Mouse (Mus musculus) CD4-positive, CD25-positive, alpha-beta regulatory T cell, adult 2 months (primary cell): ENCODE results near the gene Ccdc157.
"Not testable (repeated sequence)": the region's sequence is repeated elsewhere in the genome, so short reads cannot be mapped to it uniquely, and the experiment has no call there.

Source experiments
- DNase-seq: peaks from one replicate; pipeline ENCODE4 v3.0.0-alpha.2; 2012; ENCODE audit warnings: low read depth, low spot score

Gene Ccdc157

DNA sequence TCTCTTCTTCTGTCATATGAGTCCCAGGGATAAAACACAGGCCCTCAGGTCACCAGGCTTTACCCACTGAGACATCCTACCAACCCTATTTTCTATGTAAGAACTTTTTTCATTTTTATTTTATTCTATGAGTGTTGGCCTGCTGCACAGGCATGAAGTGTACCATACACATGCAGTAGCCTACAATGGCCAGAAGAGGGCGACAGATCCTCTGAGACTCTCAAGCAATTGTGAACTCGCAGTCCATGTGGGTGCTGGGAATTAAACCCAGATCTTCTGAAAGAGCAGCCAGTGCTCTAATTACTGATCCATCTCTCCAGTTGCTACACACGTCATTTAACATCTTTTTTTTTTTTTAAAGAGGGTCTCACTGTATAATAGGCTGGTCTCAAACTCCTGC lies 26.6 kb downstream of the Ccdc157 start:
- DNase-seq: peak; percentile 75

DNA sequence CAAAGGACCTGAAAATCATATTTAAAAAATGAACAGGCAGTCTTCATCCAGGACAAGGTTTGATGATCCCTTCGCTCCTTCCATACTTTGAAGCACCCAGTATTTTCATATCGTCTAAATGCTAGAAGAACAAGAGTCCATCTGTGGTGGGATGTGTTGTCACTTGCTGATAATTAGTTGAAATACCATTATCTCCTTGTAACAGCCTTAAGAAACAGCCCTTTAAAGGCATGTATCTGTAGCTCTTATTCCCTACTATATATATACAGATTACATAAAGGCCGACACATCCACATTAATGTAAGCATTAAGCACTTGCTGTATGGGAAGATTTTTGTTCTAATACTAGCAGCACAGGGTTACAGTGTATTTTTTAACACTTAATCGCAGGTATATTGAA lies 31.6 kb downstream of the Ccdc157 start:
- DNase-seq: not testable (repeated sequence)

DNA sequence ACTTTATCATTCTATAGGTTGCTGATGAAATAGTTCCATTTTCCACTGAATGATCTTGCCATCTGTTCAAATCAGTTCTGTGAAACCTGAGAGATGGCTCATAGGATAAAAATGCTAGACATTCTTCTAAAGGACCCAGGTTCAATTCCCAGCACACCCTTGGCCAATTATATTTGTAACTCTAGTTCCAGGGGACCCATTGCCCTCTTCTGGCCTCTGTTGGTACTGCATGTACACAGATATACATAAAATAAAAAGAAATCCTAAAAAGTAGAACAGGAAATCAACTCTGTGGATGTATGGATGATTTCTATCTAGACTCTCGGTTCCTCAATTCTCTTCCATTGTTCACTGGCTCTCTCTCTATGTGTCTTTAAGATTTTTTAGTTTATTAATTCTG lies 33.0 kb downstream of the Ccdc157 start:
- DNase-seq: peak; percentile 36

DNA sequence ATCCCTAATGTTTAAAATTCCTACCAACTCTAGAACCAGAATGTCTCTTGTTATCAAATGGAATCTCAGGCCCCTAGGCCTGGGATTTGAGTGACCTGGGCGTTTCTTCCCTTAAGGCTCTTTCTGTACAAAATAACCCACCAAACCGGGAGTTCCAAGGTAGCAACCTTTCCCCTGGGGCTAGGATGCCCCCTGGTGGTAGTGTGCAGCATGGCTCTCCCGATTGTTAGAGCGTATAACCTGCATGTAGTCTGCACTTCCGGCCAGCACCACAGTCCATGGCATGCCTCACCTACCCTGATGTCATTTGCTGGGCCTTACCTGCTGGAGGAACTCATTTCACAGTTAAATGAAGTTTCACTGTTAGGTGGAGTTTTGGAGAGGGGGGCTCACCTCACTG lies 36.2 kb downstream of the Ccdc157 start:
- DNase-seq: peak; percentile 67

DNA sequence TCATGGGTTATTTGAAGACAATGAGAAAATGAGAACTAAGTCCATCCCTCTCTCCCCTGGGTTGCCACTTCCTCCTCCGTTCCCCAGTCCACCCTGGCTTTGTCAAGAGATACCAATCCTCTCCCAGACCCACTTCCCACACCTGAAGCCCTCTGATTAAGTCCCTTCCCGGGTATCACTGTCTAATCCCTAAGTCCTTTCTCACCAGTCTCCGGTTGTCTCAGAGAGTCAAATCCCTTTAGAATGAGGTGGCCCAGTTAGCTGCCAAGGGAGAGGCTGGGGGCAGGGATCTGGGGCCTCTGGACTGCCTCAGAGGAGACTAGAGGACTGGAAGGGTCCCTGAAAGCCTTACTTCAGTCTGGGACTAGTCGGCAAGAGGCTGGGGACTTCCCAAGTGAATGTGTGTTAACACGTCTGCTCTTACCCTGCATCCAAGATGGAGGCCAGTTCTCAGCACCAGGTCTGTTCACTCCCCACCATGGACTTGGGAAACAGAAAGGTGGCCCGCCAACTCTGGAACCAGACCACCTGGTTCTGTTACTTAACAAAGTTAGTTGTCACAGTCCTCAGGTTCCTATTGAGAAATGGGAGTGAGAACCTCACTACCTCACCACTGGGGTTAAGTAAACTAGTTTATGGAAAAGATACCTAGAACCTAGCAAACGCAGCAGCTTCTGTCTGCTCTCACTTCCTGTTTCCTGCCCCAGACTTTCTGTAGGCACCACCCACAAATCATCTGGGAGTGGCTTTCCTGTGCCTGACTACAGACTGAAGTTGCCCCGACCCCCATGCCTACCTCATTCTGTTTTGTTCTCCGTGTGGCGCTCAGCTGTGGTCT lies 37.1 kb downstream of the Ccdc157 start, which contains the start of gene Sec14l2:
Gene Sec14l2 (minus strand): TSS at position 674 of the 838 bp plus-strand sequence.
- peak; percentile 78 for DNase-seq

DNA sequence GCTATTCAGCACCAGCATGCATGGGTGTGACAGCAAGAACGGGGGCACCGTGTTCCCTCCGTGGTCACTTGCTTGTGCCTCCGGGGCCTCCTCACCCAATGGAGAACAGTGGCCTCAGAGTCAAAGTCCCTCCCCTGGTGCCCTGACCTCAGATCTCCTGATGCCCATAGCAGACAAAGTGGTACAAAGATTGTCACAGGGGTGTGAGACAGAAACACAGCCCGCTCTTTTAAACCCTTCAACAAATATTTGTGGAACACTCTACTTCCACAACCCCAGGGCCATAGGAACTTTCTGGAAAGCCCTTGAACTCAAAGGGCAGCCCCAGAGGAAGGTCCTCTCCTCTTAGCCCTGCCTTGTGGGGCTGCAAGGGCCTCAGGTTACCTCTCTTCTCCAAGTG lies 37.9 kb downstream of the Ccdc157 start:
- DNase-seq: no peak

DNA sequence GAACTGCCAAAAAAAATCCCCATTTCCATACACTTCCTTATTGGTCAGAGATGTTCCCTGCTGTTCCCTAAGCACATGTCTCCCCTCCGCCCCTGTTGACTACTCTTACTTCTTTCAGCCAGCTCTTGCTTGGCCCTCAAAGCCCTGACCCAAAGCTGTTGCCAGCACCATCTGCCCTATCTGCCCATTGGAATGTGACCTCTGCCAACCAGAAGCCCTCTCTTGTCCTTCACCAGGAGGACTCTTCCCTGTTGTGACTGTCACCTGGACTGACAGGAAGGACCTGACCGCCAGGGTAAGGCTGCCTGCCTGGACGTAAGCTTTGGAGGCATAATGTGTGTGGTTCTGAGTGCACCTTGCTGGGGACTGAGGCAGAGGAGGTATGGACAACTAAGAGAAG lies 38.4 kb downstream of the Ccdc157 start:
- no peak for DNase-seq

DNA sequence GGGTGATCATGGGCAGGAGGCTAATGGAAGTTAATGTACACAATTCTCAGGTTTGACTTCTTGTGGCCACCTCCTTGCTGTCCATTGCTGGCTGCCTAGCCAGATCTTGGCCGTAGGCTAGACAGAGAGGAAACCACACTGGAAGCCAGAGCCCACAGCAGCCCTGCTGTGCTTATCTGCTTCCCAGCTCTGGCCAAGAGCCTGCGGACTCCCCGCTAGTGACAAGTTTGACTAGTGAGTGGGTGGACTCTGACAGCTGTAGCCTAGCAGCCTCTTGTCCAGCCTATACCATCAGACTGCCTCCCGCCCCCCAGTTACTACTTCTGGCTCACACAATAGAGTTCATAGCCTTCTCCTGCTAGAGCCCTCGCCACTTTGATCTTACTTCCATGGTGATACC lies 40.5 kb downstream of the Ccdc157 start:
- DNase-seq: no peak

DNA sequence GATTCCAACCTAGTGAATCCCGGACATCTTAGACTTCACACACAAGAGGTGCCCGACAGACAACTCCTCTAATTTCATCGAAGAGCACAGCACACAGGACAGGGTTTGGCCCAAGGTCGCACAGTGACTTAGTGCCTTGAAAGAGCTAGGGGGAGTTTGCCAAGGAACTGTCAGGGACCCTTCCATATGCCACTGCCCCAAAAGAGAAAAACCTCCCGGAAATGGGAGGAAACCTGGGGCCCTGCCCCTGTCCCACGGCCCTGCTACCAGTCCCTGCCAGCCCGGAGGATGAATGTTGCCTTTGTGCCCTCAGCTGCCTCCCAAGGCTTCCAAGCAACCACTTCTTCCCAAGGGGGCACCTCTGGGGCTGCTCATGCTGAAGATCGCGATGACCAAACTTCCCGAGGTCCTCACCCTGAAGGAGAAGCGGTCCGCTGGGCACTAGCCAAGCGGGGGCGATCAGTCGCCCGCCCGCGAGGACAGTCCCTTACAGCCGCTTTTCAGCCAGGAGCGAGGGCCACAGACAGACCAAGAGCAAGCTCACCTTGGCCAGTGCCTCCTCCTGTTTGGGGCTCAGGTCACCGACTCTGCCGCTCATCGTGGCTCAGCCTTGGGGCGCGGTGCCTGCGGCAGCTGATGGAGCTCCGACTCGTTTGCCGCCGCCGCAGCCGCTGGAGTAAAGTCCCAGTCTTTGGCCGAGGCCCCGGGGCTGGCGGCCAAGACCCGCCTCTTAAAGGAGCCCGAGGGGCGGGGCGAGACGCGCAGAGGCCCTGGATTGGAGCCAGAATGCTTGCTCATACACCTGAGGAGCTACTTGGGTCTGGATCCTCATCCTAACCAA lies 41.8 kb downstream of the Ccdc157 start:
- DNase-seq: peak; percentile 62

DNA sequence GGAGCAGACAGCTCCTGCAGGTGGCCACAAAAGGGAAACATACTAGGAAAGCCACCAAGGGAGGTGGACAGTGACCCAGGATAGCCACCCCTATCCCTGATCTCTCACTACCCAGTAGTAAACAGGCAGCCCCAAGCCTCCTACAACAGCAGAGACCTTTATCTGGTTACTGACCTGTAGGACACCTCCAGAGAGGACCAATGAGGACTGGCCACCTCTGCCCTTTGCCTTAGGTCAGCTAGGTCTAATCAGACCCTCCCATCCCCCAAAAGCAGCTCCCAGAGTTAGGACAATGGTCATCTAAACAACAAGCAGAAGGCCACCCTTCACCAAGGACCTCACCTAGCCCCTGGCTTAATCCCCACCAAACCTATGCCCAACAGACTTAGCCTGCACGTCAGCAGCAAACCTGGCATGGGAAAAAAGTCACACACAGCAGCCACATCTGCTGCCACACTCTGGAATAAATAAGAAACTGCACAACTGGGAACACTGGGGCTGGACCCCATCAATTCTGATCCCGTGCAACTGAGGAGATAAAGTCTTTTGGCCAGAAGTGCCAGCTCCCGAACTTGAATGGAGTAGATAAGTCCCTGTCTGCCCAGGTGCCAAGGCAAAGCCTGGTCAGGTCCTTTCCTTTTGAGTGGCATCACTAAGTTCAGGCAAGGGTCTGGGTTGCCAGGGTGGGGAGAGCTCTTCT lies 42.6 kb downstream of the Ccdc157 start:
- DNase-seq: no peak

DNA sequence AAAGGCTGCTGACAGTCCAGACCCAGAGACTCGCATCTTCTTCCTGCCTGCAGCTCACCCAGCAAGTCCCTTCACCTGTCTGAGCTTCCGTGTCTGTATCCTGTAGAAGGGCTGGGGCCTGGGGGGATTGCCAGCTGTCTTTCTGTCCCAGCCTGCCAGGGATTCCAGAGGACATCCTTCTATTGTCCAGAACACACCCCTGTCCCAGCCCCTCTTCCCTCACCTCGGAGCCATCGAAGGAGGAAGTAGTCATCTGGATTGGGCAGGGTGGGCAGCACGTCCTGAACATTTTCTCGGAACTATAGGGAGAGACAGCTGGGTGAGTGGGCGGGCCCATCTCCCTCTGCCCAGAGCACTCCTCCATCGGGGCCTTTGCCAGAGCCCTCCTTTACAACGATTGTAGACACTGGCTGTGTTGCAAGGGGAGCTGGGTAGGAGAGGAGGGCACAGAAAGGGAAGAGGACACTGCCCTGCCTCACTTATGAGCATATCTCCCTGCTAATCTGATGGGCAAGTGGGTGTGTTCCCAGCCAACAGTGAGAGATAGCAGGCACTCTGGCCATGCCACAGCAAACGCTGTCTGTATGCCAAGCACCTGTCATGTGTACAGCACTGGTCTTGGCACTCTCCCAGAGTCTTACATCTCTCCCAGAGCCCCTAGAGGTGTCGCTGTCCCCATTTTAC lies 43.5 kb downstream of the Ccdc157 start:
- no peak for DNase-seq

DNA sequence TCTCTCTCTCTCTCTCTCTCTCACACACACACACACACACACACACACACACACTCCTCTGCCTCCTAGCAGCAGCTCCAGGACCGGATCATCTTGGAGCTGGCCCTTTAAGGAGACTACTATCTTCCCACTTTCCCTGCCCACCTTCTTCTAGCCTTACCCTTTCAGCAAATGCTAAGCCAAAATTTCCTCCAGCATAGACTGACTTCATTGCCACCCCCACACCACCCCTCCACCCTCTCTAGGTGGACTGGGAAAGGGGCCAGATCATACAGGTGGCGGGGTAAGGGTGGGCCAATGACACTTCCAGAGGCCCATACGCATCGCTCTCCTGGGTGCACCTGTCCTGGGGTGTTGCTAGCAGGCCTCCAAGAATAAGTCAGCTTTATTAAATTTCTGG lies 44.7 kb downstream of the Ccdc157 start:
- DNase-seq: no peak

DNA sequence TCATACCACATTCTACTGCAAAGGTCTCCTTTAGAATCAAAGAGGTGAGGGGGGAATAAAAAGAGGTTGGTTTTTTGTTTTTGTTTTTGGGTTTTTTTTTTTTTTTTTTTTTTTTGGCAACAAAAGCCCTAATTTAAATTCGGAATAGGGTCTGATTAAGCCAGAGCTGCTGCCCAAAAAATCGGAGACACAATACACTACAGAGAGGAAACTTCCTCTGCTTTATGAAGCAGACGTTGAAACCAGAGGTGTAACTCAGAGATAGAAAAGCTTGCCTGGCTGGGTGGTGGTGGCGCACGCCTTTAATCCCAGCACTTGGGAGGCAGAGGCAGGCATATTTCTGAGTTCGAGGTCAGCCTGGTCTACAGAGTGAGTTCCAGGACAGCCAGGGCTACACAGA lies 45.6 kb downstream of the Ccdc157 start:
- not testable (repeated sequence) for DNase-seq

DNA sequence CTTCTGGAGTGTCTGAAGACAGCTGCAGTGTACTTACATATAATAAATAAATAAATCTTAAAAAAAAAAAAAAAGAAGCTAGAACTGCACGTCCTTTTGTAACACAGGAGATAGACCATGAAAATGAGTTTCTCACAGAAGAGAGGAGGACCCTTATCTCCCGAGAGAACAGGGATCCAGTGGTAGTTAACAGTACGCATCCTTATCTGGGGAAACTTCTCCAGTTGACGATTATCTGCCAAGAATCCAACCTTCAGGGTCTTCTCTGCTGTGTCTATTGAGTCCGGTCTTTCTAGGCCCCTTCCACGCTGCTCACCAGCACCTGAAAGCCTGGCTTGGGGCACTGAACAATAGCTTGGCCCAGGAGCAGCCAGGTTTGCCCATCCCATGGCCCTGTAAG lies 46.1 kb downstream of the Ccdc157 start:
- no peak for DNase-seq

DNA sequence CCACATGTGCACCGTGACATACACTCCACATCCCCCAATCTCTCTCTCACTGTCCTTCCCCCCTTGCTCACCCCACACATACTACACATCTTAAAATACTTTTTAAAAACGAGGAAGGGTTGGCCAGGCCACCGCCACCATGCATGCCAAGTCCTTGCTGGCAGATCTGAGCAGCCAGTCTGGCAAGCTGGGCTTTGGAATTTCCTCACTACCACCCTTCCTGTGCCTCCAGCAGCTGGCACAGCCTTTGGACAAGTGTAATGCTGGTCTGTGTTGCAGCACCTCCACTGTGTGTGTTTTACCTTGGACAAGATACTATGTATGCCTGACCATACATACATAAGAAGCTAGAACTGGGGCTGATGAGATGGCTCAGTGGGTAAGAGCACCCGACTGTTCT lies 46.6 kb downstream of the Ccdc157 start:
- no peak for DNase-seq

DNA sequence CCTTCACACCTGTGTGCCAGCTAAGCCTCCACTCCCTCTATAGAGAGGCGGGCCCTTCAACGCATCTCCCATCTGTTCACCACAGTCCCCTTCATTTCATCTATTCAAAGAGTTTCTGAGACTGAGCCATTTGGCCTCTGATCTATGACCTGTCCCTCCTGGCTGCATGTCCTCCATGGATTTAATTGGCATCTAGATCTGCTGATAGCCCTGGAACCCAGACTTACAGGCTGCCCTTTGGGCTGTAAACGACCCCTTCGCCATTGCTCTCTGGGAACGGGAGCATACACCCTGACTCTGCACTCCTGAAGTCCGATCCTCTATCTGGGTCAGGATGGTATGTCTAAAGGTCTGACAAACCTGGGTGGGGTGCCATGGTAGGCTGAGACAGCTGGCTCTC lies 47.2 kb downstream of the Ccdc157 start:
- DNase-seq: no peak

DNA sequence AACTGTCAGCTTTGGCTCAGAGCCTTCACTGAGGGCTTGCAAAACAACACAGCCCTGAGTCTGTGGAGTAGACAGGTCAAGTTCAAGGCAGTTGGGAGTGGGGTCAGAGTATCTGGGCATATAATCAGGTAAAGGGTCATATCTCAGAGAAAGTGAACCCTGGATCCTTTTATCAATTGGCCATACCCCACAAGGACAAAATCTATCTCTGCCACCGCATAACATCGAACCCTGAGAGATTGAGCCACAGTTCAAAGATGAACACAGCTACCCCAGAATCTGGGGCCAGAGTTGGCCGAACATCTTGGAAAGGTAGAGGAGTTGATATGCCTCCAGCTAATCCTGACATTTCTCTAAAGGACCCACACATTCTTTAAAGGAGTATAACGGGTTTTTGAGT lies 48.1 kb downstream of the Ccdc157 start:
- no peak for DNase-seq

DNA sequence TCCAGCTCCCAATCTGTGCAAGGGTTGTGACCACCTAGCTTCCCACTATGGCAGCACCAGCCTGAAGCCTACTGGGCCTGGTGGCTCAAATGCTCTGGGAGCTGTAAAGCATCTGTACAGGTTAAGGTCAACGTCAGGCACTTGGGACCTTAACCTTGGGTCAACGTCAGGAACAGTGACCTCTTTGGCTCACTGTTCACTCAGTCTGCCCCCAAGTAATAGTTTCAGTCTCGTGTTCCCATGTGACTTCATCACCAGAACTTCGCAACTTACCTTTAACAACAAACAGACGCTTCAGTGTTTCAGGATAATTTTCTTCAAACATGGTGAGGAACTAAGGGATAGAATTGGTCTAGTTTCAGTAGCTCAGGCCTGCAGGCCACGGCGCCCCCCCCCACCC lies 51.4 kb downstream of the Ccdc157 start:
- DNase-seq: no peak

DNA sequence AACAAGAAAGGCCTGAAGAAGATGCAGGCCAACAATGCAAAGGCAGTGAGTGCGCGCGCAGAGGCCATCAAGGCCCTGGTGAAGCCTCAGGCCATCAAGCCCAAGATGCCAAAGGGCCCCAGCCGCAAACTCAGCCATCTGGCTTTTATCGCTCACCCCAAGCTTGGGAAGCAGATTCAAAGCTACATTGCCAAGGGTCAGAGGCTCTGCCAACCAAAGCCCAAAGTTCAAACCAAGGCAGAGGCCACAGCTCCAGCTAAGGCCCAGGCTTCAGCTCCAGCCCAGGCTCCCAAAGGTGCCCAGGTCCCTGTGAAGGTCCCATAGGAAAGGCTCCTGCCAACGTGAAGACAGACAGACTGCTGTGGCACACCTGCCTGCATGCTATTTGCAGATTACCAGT lies 52.2 kb downstream of the Ccdc157 start:
- DNase-seq: not testable (repeated sequence)

DNA sequence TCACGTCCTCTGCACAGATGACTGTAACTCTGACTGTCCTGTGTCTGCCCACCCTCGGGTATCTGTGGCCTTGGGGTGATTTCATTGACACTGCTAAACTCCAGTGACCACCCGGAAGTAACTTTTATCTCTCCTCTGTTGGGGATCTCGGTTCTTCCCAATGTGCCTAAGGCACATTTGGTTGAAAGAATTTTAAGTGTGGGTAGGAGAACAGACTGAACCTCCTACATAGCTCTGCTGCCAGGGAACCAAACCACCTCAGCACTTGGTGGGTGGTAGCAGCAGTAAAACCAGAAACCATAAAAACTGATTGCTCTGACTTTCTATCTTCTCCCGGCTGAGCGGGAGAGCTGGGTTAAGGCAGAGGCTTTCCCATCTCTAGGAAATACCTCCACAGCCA lies 54.6 kb downstream of the Ccdc157 start:
- DNase-seq: no peak

DNA sequence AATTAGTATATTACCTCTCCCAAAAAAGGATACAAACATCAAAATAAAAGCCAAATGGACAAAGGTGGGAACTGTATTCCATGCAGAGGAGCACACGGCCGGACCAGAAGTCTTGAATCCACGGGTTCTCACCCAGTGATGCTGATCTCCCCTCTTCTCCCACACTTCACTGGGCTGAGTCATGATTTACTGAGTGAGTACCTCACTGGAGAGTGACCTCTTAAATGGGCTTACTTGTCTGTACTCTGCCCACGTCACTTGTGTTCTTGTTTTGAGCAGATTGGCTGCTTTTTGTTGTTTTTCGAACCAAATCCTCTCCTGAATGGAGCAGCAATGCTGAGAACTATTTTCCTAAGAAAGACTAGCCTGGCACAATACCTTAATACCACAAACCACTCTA lies 55.1 kb downstream of the Ccdc157 start:
- DNase-seq: no peak

DNA sequence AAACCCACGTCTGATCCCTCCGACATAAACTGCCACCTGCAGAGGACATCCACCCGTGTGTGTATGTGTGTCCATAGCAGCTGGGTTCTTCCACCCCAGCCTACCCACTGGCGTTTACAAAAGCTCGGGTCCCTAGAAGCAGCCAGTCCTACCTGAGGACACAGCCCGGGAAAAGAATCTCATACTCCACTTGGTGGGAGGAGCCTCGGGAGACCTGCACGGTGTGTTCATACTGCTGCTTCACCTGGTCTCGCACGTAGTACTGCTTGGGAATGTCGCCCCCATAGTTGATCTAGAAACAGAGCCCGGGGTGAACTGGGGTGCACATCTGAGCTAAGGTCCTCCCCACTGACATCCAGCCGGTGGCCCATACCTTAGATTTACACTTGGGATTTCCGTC lies 56.6 kb downstream of the Ccdc157 start:
- DNase-seq: no peak
